Mouse (Mus musculus) heart, adult 2 months (tissue): ENCODE results near the gene Snrnp70. TPM values are rescaled to one million over a fixed set of nuclear protein-coding genes. Genes with fewer than 3 reads are reported as not detected.

ENCODE experiments used
- DNase-seq, 2 experiments: peaks; one replicate each; pipeline ENCODE4 v3.0.0; 2021
- H3K27ac ChIP-seq: fragments of 200-600 bp; 2 replicates; pipeline ENCODE4 v1.8.1; 2022
- H3K27me3 ChIP-seq: fragments of 200-500 bp; 2 replicates; pipeline ENCODE4 v1.6.1; 2012; ENCODE audit warnings: mild to moderate bottlenecking, low read length, inconsistent platforms, mixed read lengths; ENCODE audit not compliant: control insufficient read depth, insufficient read depth
- H3K36me3 ChIP-seq: fragments of 200-500 bp; 2 replicates; pipeline ENCODE4 v1.6.1; 2012; ENCODE audit warnings: low read length, inconsistent platforms; ENCODE audit not compliant: control insufficient read depth, insufficient read depth
- H3K4me1 ChIP-seq: fragments of 200-500 bp; 2 replicates; pipeline ENCODE4 v1.6.1; 2011; ENCODE audit warnings: low read length; ENCODE audit not compliant: control insufficient read depth, insufficient read depth
- H3K4me3 ChIP-seq: fragments of 200-600 bp; 2 replicates; pipeline ENCODE4 v1.8.1; 2022
- H3K79me2 ChIP-seq: fragments of 200-500 bp; replicated peaks from 2 replicates; pipeline ENCODE4 v1.6.1; 2012; ENCODE audit warnings: mild to moderate bottlenecking, inconsistent platforms, low read length, moderate library complexity, mixed read lengths; ENCODE audit not compliant: control insufficient read depth, insufficient read depth
- H3K9ac ChIP-seq: fragments of 200-500 bp; 2 replicates; pipeline ENCODE4 v1.6.1; 2012; ENCODE audit warnings: low read depth, mild to moderate bottlenecking, control low read depth, inconsistent platforms, low read length, mixed read lengths
- CTCF ChIP-seq: fragments of 200-600 bp; IDR thresholded peaks from 2 replicates; pipeline ENCODE4 v1.8.1; 2022; ENCODE audit warnings: antibody characterized with exemption, mild to moderate bottlenecking, moderate library complexity
- EP300 ChIP-seq: fragments of 200-500 bp; IDR thresholded peaks from 2 replicates; pipeline ENCODE4 v1.6.1; 2011; ENCODE audit warnings: low read depth, low read length, control low read depth; ENCODE audit not compliant: insufficient read depth
- POLR2A ChIP-seq: fragments of 200-500 bp; IDR thresholded peaks from 2 replicates; pipeline ENCODE4 v1.6.1; 2011; ENCODE audit warnings: mild to moderate bottlenecking, low read depth, low read length, control low read depth; ENCODE audit not compliant: insufficient read depth
- WGBS: fragments of 180-500 bp; shearing (Covaris S2); methylation state at CpG from one replicate; pipeline ENCODE4 v1.1.7; 2018; 5-methylcytosine and 5-hydroxymethylcytosine counted together
- intact Hi-C: fragments of 180-260 bp; cut with DNase I; formaldehyde crosslinking; loops from one replicate; pipeline ENCODE4 v1.15.1; 2025
- polyA plus RNA-seq: library from polyadenylated mRNA; depleted of rRNA; stranded (reverse); fragments of >200 nt; gene quantifications from 2 replicates; pipeline ENCODE4 v1.2.3, GENCODE M21; 2012
- total RNA-seq, 2 experiments: library from RNA; stranded (reverse); gene quantifications; 2 replicates each; pipeline ENCODE4 v1.2.3; 2021

Gene Snrnp70
- total and polyA plus RNA-seq, 3 experiments: 85.0 to 117 (median 99.5) TPM

DNA sequence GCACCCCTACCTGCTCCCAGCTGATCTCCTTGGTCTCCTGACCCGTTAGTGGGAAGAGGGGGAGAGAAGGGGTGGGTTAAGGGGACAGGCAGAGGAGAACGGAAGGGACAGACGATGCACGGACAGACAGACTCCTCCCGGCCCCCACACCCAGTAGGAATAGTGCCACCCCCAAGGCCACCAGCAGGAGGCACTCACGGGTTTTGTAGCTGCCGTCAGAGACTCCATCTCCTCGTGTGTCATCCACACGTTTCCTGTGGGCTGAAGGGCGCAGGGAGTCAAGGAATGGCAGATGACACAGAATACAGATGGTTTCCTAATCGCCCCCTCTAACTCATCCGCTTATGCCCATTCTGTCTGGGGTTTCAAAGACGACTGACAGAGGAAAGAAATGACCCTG, 52.0 kb downstream of the Snrnp70 start:
- H3K9ac ChIP-seq: no peak overlapping the region
- peaks cover 12% of the 10 kb centered on the region for H3K4me1 ChIP-seq
- H3K27me3 ChIP-seq: no peaks in the 10 kb centered on the region
- H3K27ac ChIP-seq: no peak overlapping the region
- TF ChIP-seq POLR2A (no peak), EP300 (no peak), CTCF (peak; percentile 23)
- 19% methylated on average over 13 of the region's 13 CpGs for WGBS
- DNase-seq: no peak
- H3K79me2 ChIP-seq: no peaks in the 10 kb centered on the region
- no peaks in the 10 kb centered on the region for H3K36me3 ChIP-seq
- intact Hi-C loops: loop anchor here (5.0 kb wide), 1 partner anchor 36 kb away; no protein-coding TSS in a partner anchor
- H3K4me3 ChIP-seq: no peak overlapping the region

DNA sequence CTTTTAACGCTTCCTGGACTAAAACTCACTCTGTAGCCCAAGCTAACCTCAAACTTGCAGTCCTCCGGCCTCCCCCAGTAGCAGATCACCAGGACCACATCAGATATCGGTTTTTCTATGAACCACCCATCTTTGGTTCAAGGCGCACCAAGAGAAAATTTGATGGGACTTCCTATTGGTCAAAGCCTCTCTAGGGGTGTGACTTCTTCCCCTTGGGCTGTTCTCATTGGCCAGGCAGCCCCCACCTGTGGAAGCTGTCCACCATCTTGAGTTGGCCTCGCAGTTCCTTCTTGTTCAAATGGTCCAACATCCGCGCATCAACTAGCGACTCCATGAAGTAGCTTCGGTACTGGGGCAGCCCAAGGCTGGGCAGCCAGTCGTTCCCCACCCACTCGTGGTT, 53.5 kb downstream of the Snrnp70 start:
- H3K4me1 ChIP-seq: peaks cover 13% of the 10 kb centered on the region
- 90% methylated on average over 11 of the region's 11 CpGs for WGBS
- intact Hi-C loops: loop anchor here (5.0 kb wide), 1 partner anchor 35 kb away; no protein-coding TSS in a partner anchor
- H3K27ac ChIP-seq: no peak overlapping the region
- H3K27me3 ChIP-seq: no peaks in the 10 kb centered on the region
- H3K79me2 ChIP-seq: no peaks in the 10 kb centered on the region
- H3K36me3 ChIP-seq: no peaks in the 10 kb centered on the region
- TF ChIP-seq POLR2A (no peak), EP300 (no peak), CTCF (no peak)
- H3K4me3 ChIP-seq: no peak overlapping the region
- no peak for DNase-seq
- H3K9ac ChIP-seq: no peak overlapping the region

DNA sequence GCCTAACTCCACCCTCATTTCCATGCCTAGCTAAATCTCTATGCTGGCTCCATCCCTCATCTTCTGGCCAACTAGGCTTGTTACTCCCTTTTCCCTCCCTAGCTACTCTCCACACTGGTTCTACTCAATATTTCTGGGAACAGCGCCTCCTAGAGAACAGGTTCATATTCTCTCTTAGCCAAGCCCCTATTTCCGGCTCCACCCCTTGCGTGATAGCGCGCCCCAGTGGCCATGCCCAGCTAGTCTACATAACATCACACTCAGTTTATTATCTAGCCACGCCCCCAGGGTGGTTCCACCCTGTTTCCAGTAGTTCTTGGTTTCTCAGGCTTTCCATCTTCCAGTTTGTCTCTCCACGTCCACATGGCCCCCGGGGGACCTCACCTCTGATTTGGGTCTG, 54.2 kb downstream of the Snrnp70 start:
- DNase-seq: peak; percentile 68 to 73
- Histone ChIP-seq H3K4me1 (peaks cover 13% of the 10 kb centered on the region), H3K36me3 (no peaks in the 10 kb centered on the region), H3K79me2 (no peaks in the 10 kb centered on the region), H3K9ac (no peak overlapping the region), H3K27ac (no peak overlapping the region; the same call in 1 of the 2 replicates), H3K27me3 (no peaks in the 10 kb centered on the region), H3K4me3 (no peak overlapping the region)
- intact Hi-C loops: loop anchor here (5.0 kb wide), 1 partner anchor 34 kb away; no protein-coding TSS in a partner anchor
- TF ChIP-seq EP300 (0 out of 2 replicates have a peak, but pooled peaks have one; percentile 41), POLR2A (0 out of 2 replicates have a peak, but pooled peaks have one; percentile 9), CTCF (peak; percentile 81)
- WGBS: 4% methylated on average over 8 of the region's 8 CpGs

DNA sequence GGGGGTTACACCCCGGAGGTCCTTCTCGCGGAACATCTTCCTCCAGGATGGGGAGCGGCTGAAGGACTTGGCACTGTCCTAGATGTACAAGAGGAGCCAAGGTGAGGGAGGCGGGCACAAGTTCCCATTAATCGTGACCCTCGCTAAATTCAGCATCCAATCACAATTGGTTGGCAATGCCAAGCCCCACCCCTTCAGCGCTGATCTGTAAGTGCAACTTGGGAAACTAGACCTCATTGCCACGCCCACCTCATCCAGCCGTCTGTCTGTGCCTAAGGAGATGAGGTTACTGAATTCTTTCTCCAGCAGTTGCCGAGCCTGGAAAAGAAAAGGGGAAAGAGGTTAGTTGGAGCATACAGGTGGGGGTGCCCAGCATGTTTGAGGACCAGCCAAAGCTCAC, 54.9 kb downstream of the Snrnp70 start:
- DNase-seq: peak; percentile 60 to 68
- H3K27me3 ChIP-seq: no peaks in the 10 kb centered on the region
- no peak overlapping the region for H3K9ac ChIP-seq
- intact Hi-C loops: loop anchor here (5.0 kb wide), 1 partner anchor 33 kb away; no protein-coding TSS in a partner anchor
- no peak for TF ChIP-seq EP300
- no peak for TF ChIP-seq POLR2A
- H3K4me3 ChIP-seq: no peak overlapping the region; the same call in 1 of the 2 replicates
- no peaks in the 10 kb centered on the region for H3K79me2 ChIP-seq
- 2% methylated on average over 11 of the region's 11 CpGs for WGBS
- no peaks in the 10 kb centered on the region for H3K36me3 ChIP-seq
- peaks cover 13% of the 10 kb centered on the region for H3K4me1 ChIP-seq
- peak overlapping the region; percentile 2; the same call in 1 of the 2 replicates for H3K27ac ChIP-seq

DNA sequence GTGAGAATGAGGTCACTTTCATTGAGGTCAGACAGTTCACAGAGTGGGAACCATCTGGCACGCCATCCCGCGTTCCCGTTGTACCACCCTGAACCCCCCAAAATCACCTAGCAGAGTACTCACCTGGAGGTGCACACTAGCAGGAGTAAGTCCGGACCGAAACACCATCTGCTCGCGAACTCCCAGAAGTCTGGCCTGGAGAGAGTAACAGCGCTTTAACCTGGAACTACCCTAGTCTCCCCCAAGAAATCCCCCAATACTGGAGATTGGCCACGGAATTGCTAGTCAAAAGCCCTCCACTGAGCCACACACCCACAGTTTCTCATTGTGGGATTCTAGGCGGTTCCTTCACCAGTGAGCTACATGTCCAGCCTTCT, 55.5 kb downstream of the Snrnp70 start:
- 18% methylated on average over 11 of the region's 11 CpGs for WGBS

DNA sequence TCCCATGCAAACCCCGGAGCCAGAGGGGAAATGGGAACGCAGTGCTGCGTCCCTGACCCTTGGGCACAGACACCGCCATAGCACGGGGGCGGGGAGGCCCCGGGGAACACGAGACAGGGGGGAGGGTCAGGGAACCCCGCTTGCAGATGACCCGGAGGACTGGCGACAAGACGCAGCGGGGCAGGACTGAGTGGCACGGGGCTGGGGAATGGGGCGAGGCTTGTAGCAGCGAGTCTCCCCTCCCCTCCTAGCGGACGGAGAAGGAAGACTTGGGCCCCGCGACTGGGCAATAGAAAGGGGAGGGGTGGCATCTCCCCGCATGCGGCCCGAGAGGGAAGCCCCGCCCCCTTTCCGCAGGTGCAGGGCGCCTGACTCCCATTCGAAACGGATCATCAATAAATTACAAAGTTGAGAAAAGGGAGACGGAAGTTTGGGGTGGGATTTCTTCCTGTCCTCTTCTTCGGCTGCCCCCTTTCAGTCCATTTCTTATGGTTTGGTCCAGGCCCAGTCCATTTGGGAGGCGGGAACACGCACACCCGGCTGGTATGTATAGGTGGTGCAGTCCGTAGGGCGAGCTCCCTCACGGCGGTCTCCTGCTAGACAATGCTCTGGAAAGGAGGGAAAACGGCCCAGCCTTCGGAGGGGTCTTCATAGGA, 56.0 kb downstream of the Snrnp70 start:
- TF ChIP-seq CTCF: peak; percentile 52
- 0 out of 2 replicates have a peak, but pooled peaks have one; percentile 12 for TF ChIP-seq EP300
- 0 out of 2 replicates have a peak, but pooled peaks have one; percentile 32 for TF ChIP-seq POLR2A
- no peaks in the 10 kb centered on the region for H3K27me3 ChIP-seq
- peak overlapping the region; percentile 78 for H3K9ac ChIP-seq
- DNase-seq: peak; percentile 74 to 78
- WGBS: 3% methylated on average over 39 of the region's 39 CpGs
- H3K27ac ChIP-seq: peak overlapping the region; percentile 33
- H3K79me2 ChIP-seq: no peaks in the 10 kb centered on the region
- peaks cover 13% of the 10 kb centered on the region for H3K4me1 ChIP-seq
- no peaks in the 10 kb centered on the region for H3K36me3 ChIP-seq
- peak overlapping the region; percentile 46 for H3K4me3 ChIP-seq
- intact Hi-C loops: loop anchor here (5.0 kb wide), 1 partner anchor 32 kb away; no protein-coding TSS in a partner anchor

More for the DNA sequence above, 55.5 kb downstream of the Snrnp70 start:
- Histone ChIP-seq H3K4me3 (peak overlapping the region; percentile 46; the same call in 1 of the 2 replicates), H3K27me3 (no peaks in the 10 kb centered on the region), H3K36me3 (no peaks in the 10 kb centered on the region), H3K79me2 (no peaks in the 10 kb centered on the region), H3K9ac (0 out of 2 replicates have a peak overlapping the region, but pooled peaks have one; percentile 8), H3K27ac (no peak overlapping the region; the same call in 1 of the 2 replicates), H3K4me1 (peaks cover 13% of the 10 kb centered on the region)
- DNase-seq: no peak
- TF ChIP-seq POLR2A: 0 out of 2 replicates have a peak, but pooled peaks have one; percentile 4
- no peak for TF ChIP-seq EP300
- intact Hi-C loops: loop anchor here (5.0 kb wide), 1 partner anchor 33 kb away; no protein-coding TSS in a partner anchor
